Mouse (Mus musculus): ENCODE data around the gene Fam126a. TPM values are rescaled to one million over a fixed set of nuclear protein-coding genes. Genes with fewer than 3 reads are reported as not detected.

Fam126a gene
- total RNA-seq (2014; rRNA removed): 43.3 and 44.0 TPM in 2 replicates
- 19.2 and 25.4 TPM in 2 replicates for polyA plus RNA-seq (2015; fragmentation: Nextera tagmentation; extraction: Ambion mirVana)

DNA sequence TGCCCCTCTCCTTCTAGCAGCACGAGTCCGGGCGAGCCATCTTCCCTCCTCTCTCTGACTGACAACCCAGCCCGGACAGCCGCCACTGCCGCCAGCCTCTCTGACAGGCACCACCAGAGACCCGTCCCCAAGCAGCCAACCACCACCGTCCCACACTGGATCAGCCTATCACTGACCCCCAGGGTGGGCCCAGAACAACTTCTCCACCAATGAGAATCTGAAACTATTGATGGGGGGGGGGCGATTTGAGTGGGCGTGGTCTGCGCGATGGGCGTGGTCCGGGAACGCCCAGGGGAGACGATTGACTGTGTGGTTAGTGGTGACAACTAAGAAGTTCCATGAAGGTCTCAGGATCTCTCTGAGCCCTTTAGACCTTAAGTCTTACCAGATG lies at the start of gene Fam126a:
Gene Fam126a, minus strand, starts transcription at position 112 of the 391 bp plus-strand sequence.
- peak; percentile 95 for DNase-seq
- ATAC-seq: peak; percentile 100
- under 1% methylated on average over 16 of the region's 16 CpGs for WGBS
- Histone ChIP-seq H3K36me3 (ENCODE audit: insufficient read depth) (no peaks in the 10 kb centered on the region), H3K27ac (ENCODE audit: low read depth, low read length) (peak within 1 kb of the TSS; percentile 75), H3K4me3 (ENCODE audit: low read depth, low read length) (peak within 1 kb of the TSS; percentile 80), H3K9me3 (ENCODE audit: low read length) (no peaks in the 10 kb centered on the region), H3K27me3 (ENCODE audit: insufficient read depth, low read length) (no peaks in the 10 kb centered on the region), H3K9ac (peak within 1 kb of the TSS; percentile 77), H3K4me2 (ENCODE audit: low read depth) (peak within 1 kb of the TSS; percentile 85), H3K4me1 (ENCODE audit: insufficient read depth) (peaks cover 7% of the 10 kb centered on the region; the same call in 1 of the 2 replicates)
- no peak for TF ChIP-seq CTCF (IDR thresholded peaks at IDR 0.05; ENCODE audit: low read depth)

GRCm38 (mm10) chr5:24078420-24079179 lies 48.1 kb upstream of the Fam126a start:
- H3K4me1 ChIP-seq (ENCODE audit: insufficient read depth): peaks cover 11% of the 10 kb centered on the region; the same call in 1 of the 2 replicates
- no peak overlapping the region for H3K4me3 ChIP-seq (ENCODE audit: low read depth, low read length)
- no peaks in the 10 kb centered on the region for H3K27me3 ChIP-seq (ENCODE audit: insufficient read depth, low read length)
- 83% methylated on average over 7 of the region's 7 CpGs for WGBS
- no peak overlapping the region for H3K9ac ChIP-seq
- H3K4me2 ChIP-seq (ENCODE audit: low read depth): no peak overlapping the region
- peak; percentile 49; the same call in 1 of the 2 replicates for TF ChIP-seq CTCF (IDR thresholded peaks at IDR 0.05; ENCODE audit: low read depth)
- ATAC-seq (no peak), DNase-seq (no peak)
- no peak overlapping the region for H3K27ac ChIP-seq (ENCODE audit: low read depth, low read length)
- H3K36me3 ChIP-seq (ENCODE audit: insufficient read depth): no peaks in the 10 kb centered on the region
- no peaks in the 10 kb centered on the region for H3K9me3 ChIP-seq (ENCODE audit: low read length)

DNA sequence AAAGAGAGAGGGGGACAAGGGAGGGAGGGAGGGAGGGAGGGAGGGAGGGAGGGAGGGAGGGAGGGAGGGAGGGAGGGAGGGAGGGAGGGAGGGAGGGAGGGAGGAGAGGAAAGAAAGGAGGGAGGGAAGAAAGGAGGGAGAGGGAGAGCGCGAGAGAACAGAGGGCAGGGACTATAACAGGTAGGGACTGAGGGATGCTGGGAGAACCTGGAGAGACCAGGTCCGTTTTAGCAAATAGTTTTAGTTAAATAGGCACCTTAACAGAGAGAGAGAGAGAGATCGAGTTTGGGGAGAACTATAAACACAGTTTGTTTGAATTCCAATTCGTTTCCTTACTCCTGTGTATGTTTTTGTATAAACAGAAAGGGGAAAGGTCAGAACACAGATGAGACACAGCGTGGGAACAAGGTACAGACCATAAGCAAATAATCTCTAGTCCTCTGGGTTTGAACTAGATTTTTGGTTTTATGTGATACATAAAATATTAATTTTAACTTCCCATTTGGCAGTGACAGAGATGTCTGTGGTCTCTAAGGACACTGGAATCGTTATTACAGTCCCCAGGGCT lies 47.3 kb upstream of the Fam126a start:
- no peak for TF ChIP-seq CTCF (IDR thresholded peaks at IDR 0.05; ENCODE audit: low read depth)
- H3K4me2 ChIP-seq (ENCODE audit: low read depth): peak overlapping the region; percentile 43
- H3K4me3 ChIP-seq (ENCODE audit: low read depth, low read length): peak overlapping the region; percentile 25
- H3K27me3 ChIP-seq (ENCODE audit: insufficient read depth, low read length): no peaks in the 10 kb centered on the region
- DNase-seq: no peak
- no peak overlapping the region; the same call in 1 of the 2 replicates for H3K27ac ChIP-seq (ENCODE audit: low read depth, low read length)
- no peak for ATAC-seq
- no peaks in the 10 kb centered on the region for H3K9me3 ChIP-seq (ENCODE audit: low read length)
- H3K36me3 ChIP-seq (ENCODE audit: insufficient read depth): no peaks in the 10 kb centered on the region
- 21% methylated on average over 7 of the region's 7 CpGs for WGBS
- peaks cover 11% of the 10 kb centered on the region; the same call in 1 of the 2 replicates for H3K4me1 ChIP-seq (ENCODE audit: insufficient read depth)
- peak overlapping the region; percentile 32; the same call in 1 of the 2 replicates for H3K9ac ChIP-seq

DNA sequence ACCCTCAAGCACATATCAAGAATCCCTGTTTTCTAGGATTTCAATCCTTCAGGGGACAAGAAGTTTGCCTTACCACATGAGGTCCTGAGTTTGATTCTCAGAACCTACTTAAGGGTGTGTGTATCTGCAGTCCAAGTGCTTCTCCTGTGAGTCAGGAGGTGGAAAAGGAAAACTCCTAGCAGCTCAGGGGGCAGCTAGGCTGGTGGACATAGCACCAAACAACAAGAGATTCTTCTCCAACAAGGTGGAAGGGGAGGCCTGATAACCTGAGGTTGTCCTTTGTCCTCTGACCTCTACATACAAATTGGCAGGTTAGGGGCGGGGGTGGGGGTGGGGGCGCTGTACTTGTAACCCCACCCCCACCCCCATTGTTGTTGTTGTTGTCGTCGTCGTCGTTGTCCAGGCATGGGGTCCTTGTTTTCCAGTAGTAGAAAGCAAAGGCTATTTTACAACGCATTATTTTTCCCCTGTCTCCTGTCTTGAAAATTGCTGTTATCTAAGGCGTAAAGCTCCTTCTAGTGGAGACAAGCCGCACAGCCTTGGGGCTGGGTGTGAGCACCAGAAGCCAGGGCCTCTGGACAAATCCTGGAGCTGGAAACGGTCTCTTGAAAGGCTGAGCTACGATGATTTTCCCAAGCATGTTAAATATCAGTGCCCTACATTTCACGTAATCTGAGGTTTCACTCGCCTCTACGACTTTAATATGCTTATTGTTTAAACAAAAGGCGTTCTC lies 46.7 kb upstream of the Fam126a start:
- peak overlapping the region; percentile 43 for H3K4me2 ChIP-seq (ENCODE audit: low read depth)
- DNase-seq (peak; percentile 88), ATAC-seq (peak; percentile 85)
- H3K4me3 ChIP-seq (ENCODE audit: low read depth, low read length): peak overlapping the region; percentile 25
- H3K4me1 ChIP-seq (ENCODE audit: insufficient read depth): peaks cover 11% of the 10 kb centered on the region; the same call in 1 of the 2 replicates
- no peaks in the 10 kb centered on the region for H3K36me3 ChIP-seq (ENCODE audit: insufficient read depth)
- TF ChIP-seq CTCF (IDR thresholded peaks at IDR 0.05; ENCODE audit: low read depth): peak; percentile 86
- H3K9me3 ChIP-seq (ENCODE audit: low read length): no peaks in the 10 kb centered on the region
- H3K9ac ChIP-seq: peak overlapping the region; percentile 32
- peak overlapping the region; percentile 71 for H3K27ac ChIP-seq (ENCODE audit: low read depth, low read length)
- no peaks in the 10 kb centered on the region for H3K27me3 ChIP-seq (ENCODE audit: insufficient read depth, low read length)
- 2% methylated on average over 15 of the region's 15 CpGs for WGBS

- Histone ChIP-seq H3K36me3 (ENCODE audit: insufficient read depth) (no peaks in the 10 kb centered on the region), H3K9ac (no peak overlapping the region), H3K4me3 (ENCODE audit: low read depth, low read length) (no peak overlapping the region), H3K27me3 (ENCODE audit: insufficient read depth, low read length) (no peaks in the 10 kb centered on the region), H3K27ac (ENCODE audit: low read depth, low read length) (no peak overlapping the region), H3K9me3 (ENCODE audit: low read length) (no peaks in the 10 kb centered on the region), H3K4me1 (ENCODE audit: insufficient read depth) (no peaks in the 10 kb centered on the region), H3K4me2 (ENCODE audit: low read depth) (no peak overlapping the region)
- no peak for TF ChIP-seq CTCF (IDR thresholded peaks at IDR 0.05; ENCODE audit: low read depth)
- ATAC-seq (no peak), DNase-seq (no peak)
- WGBS: 70% methylated on average over 6 of the region's 6 CpGs
Observed at GRCm38 (mm10) chr5:24072031-24072430, 41.5 kb upstream of the Fam126a start.

GRCm38 (mm10) chr5:24068955-24069354 lies 38.5 kb upstream of the Fam126a start:
- H3K27ac ChIP-seq (ENCODE audit: low read depth, low read length): no peak overlapping the region
- H3K36me3 ChIP-seq (ENCODE audit: insufficient read depth): no peaks in the 10 kb centered on the region
- H3K4me3 ChIP-seq (ENCODE audit: low read depth, low read length): no peak overlapping the region
- no peaks in the 10 kb centered on the region for H3K4me1 ChIP-seq (ENCODE audit: insufficient read depth)
- ATAC-seq: no peak
- no peak overlapping the region for H3K4me2 ChIP-seq (ENCODE audit: low read depth)
- no peak for TF ChIP-seq CTCF (IDR thresholded peaks at IDR 0.05; ENCODE audit: low read depth)
- WGBS: 78% methylated on average over 6 of the region's 6 CpGs
- DNase-seq: no peak
- H3K9ac ChIP-seq: no peak overlapping the region
- no peaks in the 10 kb centered on the region for H3K9me3 ChIP-seq (ENCODE audit: low read length)
- H3K27me3 ChIP-seq (ENCODE audit: insufficient read depth, low read length): no peaks in the 10 kb centered on the region

Data from forebrain, postnatal 0 days (tissue).